Mouse (Mus musculus) G1E (cell line): ENCODE data around the gene Ssbp4.

Experiments used
- CTCF ChIP-seq: IDR thresholded peaks from 2 replicates; pipeline ENCODE4 v1.5.1; 2012; ENCODE audit warnings: low read depth, low read length, inconsistent platforms, mixed read lengths
- GATA1 ChIP-seq: IDR thresholded peaks from 2 replicates; pipeline ENCODE4 v1.6.1; 2012; ENCODE audit warnings: borderline replicate concordance, low read length, inconsistent platforms, mixed read lengths
- POLR2AphosphoS5 ChIP-seq: IDR thresholded peaks from 2 replicates; pipeline ENCODE4 v1.6.1; 2012; ENCODE audit warnings: low read depth, low read length, inconsistent platforms; ENCODE audit not compliant: insufficient replicate concordance

DNA sequence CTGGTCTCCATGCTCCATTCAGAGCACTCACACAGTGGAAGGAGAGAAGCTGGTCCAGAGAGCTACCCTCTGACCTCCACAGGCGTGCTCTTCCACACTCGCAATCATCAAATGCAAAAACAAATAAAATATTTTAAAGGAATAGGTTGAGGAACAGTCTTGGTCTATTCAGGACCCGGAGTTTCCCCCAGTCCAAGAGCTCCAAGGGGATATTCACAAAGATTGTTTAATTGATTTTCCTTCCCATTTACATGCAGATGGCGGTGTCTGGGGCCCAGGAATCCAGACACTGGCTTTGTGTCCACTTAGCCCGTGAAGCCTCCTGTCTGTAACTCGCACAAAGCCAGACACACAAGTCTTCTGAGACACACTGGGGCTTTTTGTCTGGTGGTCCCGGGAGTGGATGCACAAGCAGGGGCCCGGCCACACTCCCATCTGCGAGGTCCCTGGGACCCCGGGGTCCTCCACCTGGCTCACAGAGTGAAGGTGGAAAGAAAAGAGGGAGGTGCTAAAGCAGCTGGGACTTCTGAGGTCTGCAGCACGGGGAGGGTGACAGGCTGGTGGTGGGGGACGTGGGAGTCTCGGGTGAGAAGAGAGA is 47.6 kb upstream of the Ssbp4 start:
- TF ChIP-seq CTCF (no peak), GATA1 (no peak), POLR2AphosphoS5 (no peak)
